Mouse (Mus musculus) hematopoietic multipotent progenitor cell, adult 10-12 weeks (in vitro differentiated cells): Measurements from ENCODE around the gene Ftcd. TPM values are rescaled to one million over a fixed set of nuclear protein-coding genes. Genes with fewer than 3 reads are reported as not detected.

Source experiments
- polyA plus RNA-seq: library from polyadenylated mRNA; stranded (reverse); fragments of >175 nt; gene quantifications from 2 replicates; pipeline ENCODE4 v1.2.3, GENCODE M21; 2012; ENCODE audit warnings: low replicate concordance

The Ftcd gene
- not detected in 2 replicates for polyA plus RNA-seq

DNA sequence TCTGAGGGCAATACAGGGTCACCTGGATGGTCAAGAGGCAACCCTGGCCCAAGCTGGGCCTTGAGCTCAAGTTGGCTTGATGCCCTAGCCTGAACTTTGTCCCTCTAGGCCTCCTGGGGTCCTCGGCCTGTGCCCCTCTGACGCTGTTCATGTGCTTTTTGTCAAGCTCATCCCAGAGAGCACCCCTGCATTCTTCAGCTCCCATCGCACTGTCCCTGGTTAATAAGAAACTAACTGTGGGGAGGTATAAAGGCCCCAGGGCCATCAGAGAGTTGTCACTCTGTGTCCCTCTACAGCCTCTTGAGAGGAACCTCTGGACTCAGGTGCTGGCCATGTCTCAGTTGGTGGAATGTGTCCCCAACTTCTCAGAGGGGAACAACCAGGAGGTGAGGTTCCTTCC, at the start of gene Ftcd:
Ftcd (plus strand) TSS at position 275 of the 400 bp plus-strand sequence.

DNA sequence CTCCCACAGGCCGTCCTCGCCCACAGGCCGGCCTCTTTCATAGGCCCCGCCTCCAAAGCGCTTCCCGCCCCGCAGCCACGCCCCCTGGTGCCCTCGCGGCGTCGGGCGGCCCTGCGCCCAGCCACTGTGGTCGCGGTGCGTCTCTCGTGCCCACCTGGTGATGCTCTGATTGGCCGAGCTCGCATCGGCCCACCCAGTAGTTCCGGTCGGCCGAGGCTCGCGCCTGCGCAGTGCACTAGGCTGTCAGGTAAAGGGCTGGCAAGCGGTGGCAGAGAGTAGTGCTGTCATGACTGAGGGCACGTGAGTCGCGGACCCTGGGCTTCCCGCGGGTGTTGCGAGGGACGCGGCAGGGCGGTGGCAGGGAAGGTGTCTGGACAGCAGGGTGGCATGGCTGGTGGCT, 44.1 kb upstream of the Ftcd start, which contains the start of gene Lss:
Lss (plus strand) TSS at position 214 of the 400 bp plus-strand sequence.

GRCm38 (mm10) chr10:76561972-76562371, 13.5 kb upstream of the Ftcd start, which contains the start of gene Spatc1l:
Gene Spatc1l (plus strand): TSS chr10:76562272.

DNA sequence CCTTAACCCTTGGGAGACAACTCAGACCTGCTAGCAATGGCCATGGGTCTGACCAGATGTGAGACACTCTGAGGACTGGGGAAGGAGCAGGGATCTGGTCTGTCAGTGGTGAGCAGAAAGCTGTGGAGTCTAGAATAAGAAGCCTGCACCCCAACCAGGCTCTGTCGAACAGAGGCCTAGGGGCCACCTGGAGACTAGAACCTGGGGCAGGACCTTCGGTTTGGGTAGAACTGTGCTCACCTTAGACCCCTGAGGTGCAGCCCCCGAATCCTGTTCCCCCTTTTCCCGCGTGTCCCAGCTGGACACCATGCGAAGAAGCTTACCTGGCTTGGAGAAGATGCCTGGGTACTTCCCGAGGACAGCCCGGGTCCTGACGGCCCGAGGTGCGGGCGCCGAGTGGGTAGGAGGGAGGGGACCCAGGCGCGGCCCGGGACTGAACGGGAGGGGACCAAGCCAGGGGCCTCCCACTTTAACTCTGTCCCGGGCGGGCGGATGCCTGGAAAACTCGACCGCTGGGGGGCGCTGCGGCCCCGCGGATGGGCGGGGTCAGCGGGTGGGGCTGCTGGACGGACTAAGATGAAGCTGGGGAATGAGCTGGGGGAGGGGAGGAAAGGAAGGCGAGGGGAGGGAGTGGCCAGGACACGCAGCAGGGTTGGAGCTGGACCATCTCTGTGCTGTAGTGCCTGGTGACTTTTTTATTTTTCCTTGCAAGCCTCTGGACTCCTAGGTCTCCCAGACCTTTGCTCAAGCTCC, 47.7 kb downstream of the Ftcd start, which contains the start of gene Col6a2:
Col6a2 (minus strand) TSS at position 703 of the 753 bp plus-strand sequence.

Other genes starting within 250 kb of the Ftcd start
- 4.9 and 8.4 TPM in 2 replicates for gene Dip2a, start 230.4 kb upstream of the Ftcd start, polyA plus RNA-seq
- gene AC141477.1, start 135.2 kb upstream of the Ftcd start, polyA plus RNA-seq = not detected in 2 replicates
- gene Pcnt, start 132.9 kb upstream of the Ftcd start, polyA plus RNA-seq = 31.6 and 55.9 TPM in 2 replicates
- gene 2610028H24Rik, start 126.6 kb upstream of the Ftcd start, polyA plus RNA-seq = not detected in 2 replicates
- 19.0 and 23.9 TPM in 2 replicates for gene Mcm3ap, start 106.7 kb upstream of the Ftcd start, polyA plus RNA-seq
- gene Ybey, start 106.5 kb upstream of the Ftcd start, polyA plus RNA-seq = 0.34 and 2.1 TPM in 2 replicates
- gene Lss, start 44.1 kb upstream of the Ftcd start, polyA plus RNA-seq = 1.9 and 4.6 TPM in 2 replicates
- 0.09 and 0.16 TPM in 2 replicates for gene Spatc1l, start 13.4 kb upstream of the Ftcd start, polyA plus RNA-seq
- gene Col6a2, start 48.0 kb downstream of the Ftcd start, polyA plus RNA-seq = 0.10 and 0.20 TPM in 2 replicates
- 0.07 and 0.44 TPM in 2 replicates for gene Col6a1, start 150.5 kb downstream of the Ftcd start, polyA plus RNA-seq